Mouse (Mus musculus): ENCODE results near the gene Foxp1.

Foxp1 gene

GRCm38 (mm10) chr6:99175377-99175776 is 347.1 kb downstream of the Foxp1 start:
- DNase-seq (ENCODE audit: low spot score): no peak

GRCm38 (mm10) chr6:99173902-99174210 is 348.7 kb downstream of the Foxp1 start:
- no peak for DNase-seq (ENCODE audit: low spot score)

GRCm38 (mm10) chr6:99173066-99173901 is 349.2 kb downstream of the Foxp1 start:
- DNase-seq (ENCODE audit: low spot score): no peak

- DNase-seq (ENCODE audit: low spot score): no peak
Observed at GRCm38 (mm10) chr6:99172589-99172986, 349.9 kb downstream of the Foxp1 start.

- no peak for DNase-seq (ENCODE audit: low spot score)
Observed at GRCm38 (mm10) chr6:99171901-99172588, 350.5 kb downstream of the Foxp1 start.

GRCm38 (mm10) chr6:99171281-99171825 is 351.2 kb downstream of the Foxp1 start:
- no peak for DNase-seq (ENCODE audit: low spot score)

GRCm38 (mm10) chr6:99168727-99169126 is 353.8 kb downstream of the Foxp1 start:
- no peak for DNase-seq (ENCODE audit: low spot score)

GRCm38 (mm10) chr6:99167001-99167400 is 355.5 kb downstream of the Foxp1 start:
- DNase-seq (ENCODE audit: low spot score): no peak

- DNase-seq (ENCODE audit: low spot score): no peak
Observed at GRCm38 (mm10) chr6:99166169-99166568, 356.4 kb downstream of the Foxp1 start.

GRCm38 (mm10) chr6:99164760-99165159 is 357.8 kb downstream of the Foxp1 start:
- no peak for DNase-seq (ENCODE audit: low spot score)

GRCm38 (mm10) chr6:99162716-99163115 is 359.8 kb downstream of the Foxp1 start:
- no peak for DNase-seq (ENCODE audit: low spot score)

- no peak for DNase-seq (ENCODE audit: low spot score)
Observed at GRCm38 (mm10) chr6:99160348-99160693, 362.2 kb downstream of the Foxp1 start.

- DNase-seq (ENCODE audit: low spot score): no peak
Observed at GRCm38 (mm10) chr6:99159452-99160347, 362.8 kb downstream of the Foxp1 start.

- no peak for DNase-seq (ENCODE audit: low spot score)
Observed at GRCm38 (mm10) chr6:99153682-99154081, 368.8 kb downstream of the Foxp1 start.

GRCm38 (mm10) chr6:99146400-99146905 is 376.1 kb downstream of the Foxp1 start:
- DNase-seq (ENCODE audit: low spot score): no peak

- DNase-seq (ENCODE audit: low spot score): no peak
Observed at GRCm38 (mm10) chr6:99145033-99145432, 377.5 kb downstream of the Foxp1 start.

- no peak for DNase-seq (ENCODE audit: low spot score)
Observed at GRCm38 (mm10) chr6:99143756-99144036, 378.8 kb downstream of the Foxp1 start.

- DNase-seq (ENCODE audit: low spot score): no peak
Observed at GRCm38 (mm10) chr6:99142900-99143755, 379.4 kb downstream of the Foxp1 start.

- no peak for DNase-seq (ENCODE audit: low spot score)
Observed at GRCm38 (mm10) chr6:99138041-99138440, 384.5 kb downstream of the Foxp1 start.

GRCm38 (mm10) chr6:99137071-99137470 is 385.4 kb downstream of the Foxp1 start:
- no peak for DNase-seq (ENCODE audit: low spot score)

- DNase-seq (ENCODE audit: low spot score): no peak
Observed at GRCm38 (mm10) chr6:99135938-99136729, 386.4 kb downstream of the Foxp1 start.

Measured in spleen, adult 12 weeks (tissue).